21 mouse cellular contexts compared by ENCODE assay signal in genomic region chr12:82776686-82777085, GRCm38 (mm10).
DNase-seq lines count a peak whose midpoint lies in the region; ATAC-seq and TF ChIP-seq lines count a peak whose summit lies in the region.
"Had no signal": no experiment of that assay in that cellular context is flagged by ENCODE, and none has a peak within 500 bp of the region (broad histone marks: within the 10 kb centered on the region; RNA-seq: fewer than 3 reads in every experiment).

No protein-coding gene starts in this region.

- no peak for ATAC-seq in midbrain, postnatal 0 days (ENCODE audit: low FRiP score)
- ATAC-seq in midbrain, embryonic 14.5 days (ENCODE audit: low FRiP score, low TSS enrichment): no peak
- ATAC-seq: activated CD4-positive, CD25-positive, alpha-beta regulatory T cell, adult 4 months; CD4-positive, CD25-positive, alpha-beta regulatory T cell, adult 4 months; Patski had no signal

- no peak for TF ChIP-seq CTCF in midbrain, postnatal 0 days (IDR thresholded peaks at IDR 0.05)

- intact Hi-C loops in heart, postnatal 10 days (cut with DNase I): loop anchor here (5.0 kb wide), 1 partner anchor 174 kb away; no protein-coding TSS in a partner anchor

- no peaks in the 10 kb centered on the region for H3K9me3 ChIP-seq in heart, embryonic 10.5 days
- no peaks in the 10 kb centered on the region for H3K9me3 ChIP-seq in midbrain, postnatal 0 days (ENCODE audit: low read length)
- H3K9me3 ChIP-seq in midbrain, embryonic 14.5 days (ENCODE audit: control insufficient read depth, low read length): no peaks in the 10 kb centered on the region
- H3K9me3 ChIP-seq: G1E had no signal

- no peaks in the 10 kb centered on the region for H3K27me3 ChIP-seq in heart, embryonic 10.5 days (ENCODE audit: insufficient read depth, poor library complexity, severe bottlenecking)
- H3K27me3 ChIP-seq in midbrain, postnatal 0 days (ENCODE audit: insufficient read depth, low read length): no peaks in the 10 kb centered on the region
- H3K27me3 ChIP-seq in midbrain, embryonic 14.5 days (ENCODE audit: control insufficient read depth, insufficient read depth, low read length): no peaks in the 10 kb centered on the region
- H3K27me3 ChIP-seq: CH12.LX, Patski had no signal

- DNase-seq in heart, adult 11 months: peak; percentile 53
- DNase-seq in heart, adult 8-10 months (ENCODE audit: low spot score): no peak
- DNase-seq in heart, embryonic 10.5 days (ENCODE audit: low spot score): peak; percentile 66
- no peak for DNase-seq in heart, postnatal 10 days
- no peak for DNase-seq in midbrain, postnatal 0 days (ENCODE audit: low spot score)
- no peak for DNase-seq in midbrain, embryonic 14.5 days
- DNase-seq: adrenal gland, adult 2 months; adrenal gland, adult 8-10 months; adrenal gland, postnatal 10 days; adrenal gland, postnatal 14 days; adrenal gland, postnatal 25 days; adrenal gland, postnatal 36 days; B cell, adult 2 months; cerebellum, adult 11 months; cerebellum, adult 11-12 months; cerebellum, adult 18-20 months had no signal

- no peak overlapping the region for H3K4me2 ChIP-seq in midbrain, postnatal 0 days (ENCODE audit: low read depth, low read length, poor library complexity, severe bottlenecking)
- no peak overlapping the region for H3K4me2 ChIP-seq in midbrain, embryonic 14.5 days (ENCODE audit: low read length)

- WGBS in heart, embryonic 10.5 days: 80% methylated on average over 4 of the region's 4 CpGs
- 71% methylated on average over 4 of the region's 4 CpGs for WGBS in midbrain, postnatal 0 days
- WGBS in midbrain, embryonic 14.5 days: 81% methylated on average over 4 of the region's 4 CpGs

- no peak overlapping the region for H3K27ac ChIP-seq in heart, embryonic 10.5 days
- H3K27ac ChIP-seq in midbrain, postnatal 0 days (ENCODE audit: low read depth, low read length): peak overlapping the region; percentile 26; the same call in 1 of the 2 replicates
- no peak overlapping the region for H3K27ac ChIP-seq in midbrain, embryonic 14.5 days (replicated peaks; ENCODE audit: low read depth, low read length)

- H3K36me3 ChIP-seq in heart, embryonic 10.5 days: no peaks in the 10 kb centered on the region
- H3K36me3 ChIP-seq in midbrain, postnatal 0 days (ENCODE audit: insufficient read depth, low read length): no peaks in the 10 kb centered on the region
- H3K36me3 ChIP-seq in midbrain, embryonic 14.5 days (ENCODE audit: control insufficient read depth, insufficient read depth, low read length): no peaks in the 10 kb centered on the region
- H3K36me3 ChIP-seq: G1E had no signal

- no peak overlapping the region for H3K4me3 ChIP-seq in heart, embryonic 10.5 days
- no peak overlapping the region for H3K4me3 ChIP-seq in midbrain, postnatal 0 days (ENCODE audit: low read depth, low read length)
- H3K4me3 ChIP-seq in midbrain, embryonic 14.5 days (replicated peaks; ENCODE audit: low read depth, low read length): no peak overlapping the region

- H3K9ac ChIP-seq in midbrain, postnatal 0 days (replicated peaks; ENCODE audit: low read length, poor library complexity, severe bottlenecking): no peak overlapping the region
- H3K9ac ChIP-seq in midbrain, embryonic 14.5 days (replicated peaks; ENCODE audit: low read length): no peak overlapping the region

- H3K4me1 ChIP-seq in heart, embryonic 10.5 days: no peaks in the 10 kb centered on the region
- no peaks in the 10 kb centered on the region for H3K4me1 ChIP-seq in midbrain, postnatal 0 days (ENCODE audit: insufficient read depth, low read length)
- H3K4me1 ChIP-seq in midbrain, embryonic 14.5 days (ENCODE audit: control insufficient read depth, insufficient read depth, low read length): no peaks in the 10 kb centered on the region

Comparison
In these comparisons a context has a peak if more than half of its experiments do, and no peak if none do; other contexts are left out.
1. DNase-seq: peak in heart, adult 11 months (single experiment) and heart, embryonic 10.5 days (single experiment); none in heart, adult 8-10 months (single experiment), heart, postnatal 10 days (0 of 2), midbrain, postnatal 0 days (single experiment) and midbrain, embryonic 14.5 days (single experiment).